Mouse (Mus musculus): ENCODE results near the gene 5730409E04Rik. TPM values are rescaled to one million over a fixed set of nuclear protein-coding genes. Genes with fewer than 3 reads are reported as not detected.

The 5730409E04Rik gene
- polyA plus RNA-seq, 1 experiment from 2014 or later = 11.6 TPM

- no peaks in the 10 kb centered on the region for H3K79me2 ChIP-seq (ENCODE audit: inconsistent target)
- 94% methylated on average over 17 of the region's 17 CpGs for WGBS (ENCODE audit: missing documents)
- H3K36me3 ChIP-seq (ENCODE audit: inconsistent target) = peaks cover 8% of the 10 kb centered on the region; the same call in 1 of the 2 replicates
- H3K27ac ChIP-seq = no peak overlapping the region
- H3K4me3 ChIP-seq (ENCODE audit: inconsistent target) = no peak overlapping the region
Measured at GRCm38 (mm10) chr4:126611991-126612390, 2.4 kb downstream of the 5730409E04Rik start.

- peaks cover 8% of the 10 kb centered on the region; the same call in 1 of the 2 replicates for H3K36me3 ChIP-seq (ENCODE audit: inconsistent target)
- WGBS (ENCODE audit: missing documents) = 80% methylated on average over 4 of the region's 4 CpGs
Measured at GRCm38 (mm10) chr4:126616312-126616711, 6.7 kb downstream of the 5730409E04Rik start.

GRCm38 (mm10) chr4:126619691-126620330, 10.2 kb downstream of the 5730409E04Rik start:
- no peaks in the 10 kb centered on the region for H3K36me3 ChIP-seq (ENCODE audit: inconsistent target)
- WGBS (ENCODE audit: missing documents) = 12% methylated on average over 33 of the region's 33 CpGs
- no peak overlapping the region for H3K4me3 ChIP-seq (ENCODE audit: inconsistent target)
- H3K79me2 ChIP-seq (ENCODE audit: inconsistent target) = no peaks in the 10 kb centered on the region
- no peak overlapping the region for H3K27ac ChIP-seq

More at GRCm38 (mm10) chr4:126616312-126616711, 6.7 kb downstream of the 5730409E04Rik start:
- no peak overlapping the region for H3K4me3 ChIP-seq (ENCODE audit: inconsistent target)
- H3K79me2 ChIP-seq (ENCODE audit: inconsistent target) = no peaks in the 10 kb centered on the region
- H3K27ac ChIP-seq = no peak overlapping the region

- WGBS (ENCODE audit: missing documents) = 17% methylated on average over 13 of the region's 13 CpGs
- H3K27ac ChIP-seq = no peak overlapping the region
- H3K36me3 ChIP-seq (ENCODE audit: inconsistent target) = no peaks in the 10 kb centered on the region
- H3K4me3 ChIP-seq (ENCODE audit: inconsistent target) = no peak overlapping the region
- H3K79me2 ChIP-seq (ENCODE audit: inconsistent target) = no peaks in the 10 kb centered on the region
Measured at GRCm38 (mm10) chr4:126620349-126620874, 10.8 kb downstream of the 5730409E04Rik start.

- Histone ChIP-seq H3K27ac (no peak overlapping the region), H3K4me3 (ENCODE audit: inconsistent target) (no peak overlapping the region), H3K36me3 (ENCODE audit: inconsistent target) (no peaks in the 10 kb centered on the region), H3K79me2 (ENCODE audit: inconsistent target) (no peaks in the 10 kb centered on the region)
- WGBS (ENCODE audit: missing documents) = 13% methylated on average over 23 of the region's 23 CpGs
Measured at GRCm38 (mm10) chr4:126627021-126627681, 17.5 kb downstream of the 5730409E04Rik start.

- H3K36me3 ChIP-seq (ENCODE audit: inconsistent target) = no peaks in the 10 kb centered on the region
- no peak overlapping the region for H3K4me3 ChIP-seq (ENCODE audit: inconsistent target)
- no peak overlapping the region for H3K27ac ChIP-seq
- no peaks in the 10 kb centered on the region for H3K79me2 ChIP-seq (ENCODE audit: inconsistent target)
- 38% methylated on average over 2 of the region's 2 CpGs for WGBS (ENCODE audit: missing documents)
Measured at GRCm38 (mm10) chr4:126631922-126632321, 22.3 kb downstream of the 5730409E04Rik start.

- Histone ChIP-seq H3K27ac (no peak overlapping the region), H3K79me2 (ENCODE audit: inconsistent target) (no peaks in the 10 kb centered on the region), H3K4me3 (ENCODE audit: inconsistent target) (no peak overlapping the region), H3K36me3 (ENCODE audit: inconsistent target) (no peaks in the 10 kb centered on the region)
- 65% methylated on average over 3 of the region's 3 CpGs for WGBS (ENCODE audit: missing documents)
Measured at GRCm38 (mm10) chr4:126632668-126633067, 23.1 kb downstream of the 5730409E04Rik start.

GRCm38 (mm10) chr4:126636330-126636729, 26.7 kb downstream of the 5730409E04Rik start:
- H3K36me3 ChIP-seq (ENCODE audit: inconsistent target) = no peaks in the 10 kb centered on the region
- no peaks in the 10 kb centered on the region for H3K79me2 ChIP-seq (ENCODE audit: inconsistent target)
- 43% methylated on average over 11 of the region's 11 CpGs for whole genome bisulfite sequencing (ENCODE audit: missing documents)
- H3K27ac ChIP-seq = no peak overlapping the region
- no peak overlapping the region for H3K4me3 ChIP-seq (ENCODE audit: inconsistent target)

- H3K4me3 ChIP-seq (ENCODE audit: inconsistent target) = no peak overlapping the region
- H3K79me2 ChIP-seq (ENCODE audit: inconsistent target) = no peaks in the 10 kb centered on the region
- H3K36me3 ChIP-seq (ENCODE audit: inconsistent target) = no peaks in the 10 kb centered on the region
- no peak overlapping the region for H3K27ac ChIP-seq
- 82% methylated on average over 4 of the region's 4 CpGs for WGBS (ENCODE audit: missing documents)
Measured at GRCm38 (mm10) chr4:126637446-126637845, 27.8 kb downstream of the 5730409E04Rik start.

GRCm38 (mm10) chr4:126639339-126639738, 29.7 kb downstream of the 5730409E04Rik start:
- 59% methylated on average over 5 of the region's 7 CpGs for WGBS (ENCODE audit: missing documents)
- Histone ChIP-seq H3K27ac (no peak overlapping the region), H3K4me3 (ENCODE audit: inconsistent target) (no peak overlapping the region), H3K79me2 (ENCODE audit: inconsistent target) (no peaks in the 10 kb centered on the region), H3K36me3 (ENCODE audit: inconsistent target) (no peaks in the 10 kb centered on the region)

GRCm38 (mm10) chr4:126641901-126642300, 32.3 kb downstream of the 5730409E04Rik start:
- WGBS (ENCODE audit: missing documents) = 51% methylated on average over 9 of the region's 9 CpGs
- H3K4me3 ChIP-seq (ENCODE audit: inconsistent target) = no peak overlapping the region

GRCm38 (mm10) chr4:126643815-126644214, 34.2 kb downstream of the 5730409E04Rik start:
- H3K27ac ChIP-seq = no peak overlapping the region
- H3K79me2 ChIP-seq (ENCODE audit: inconsistent target) = no peaks in the 10 kb centered on the region
- 65% methylated on average over 4 of the region's 4 CpGs for WGBS (ENCODE audit: missing documents)
- no peaks in the 10 kb centered on the region for H3K36me3 ChIP-seq (ENCODE audit: inconsistent target)
- no peak overlapping the region for H3K4me3 ChIP-seq (ENCODE audit: inconsistent target)

More at GRCm38 (mm10) chr4:126641901-126642300, 32.3 kb downstream of the 5730409E04Rik start:
- Histone ChIP-seq H3K79me2 (ENCODE audit: inconsistent target) (no peaks in the 10 kb centered on the region), H3K27ac (no peak overlapping the region), H3K36me3 (ENCODE audit: inconsistent target) (no peaks in the 10 kb centered on the region)

- Histone ChIP-seq H3K36me3 (ENCODE audit: inconsistent target) (no peaks in the 10 kb centered on the region), H3K27ac (no peak overlapping the region), H3K4me3 (ENCODE audit: inconsistent target) (no peak overlapping the region), H3K79me2 (ENCODE audit: inconsistent target) (no peaks in the 10 kb centered on the region)
- 89% methylated on average over 10 of the region's 10 CpGs for WGBS (ENCODE audit: missing documents)
Measured at GRCm38 (mm10) chr4:126644333-126644963, 34.8 kb downstream of the 5730409E04Rik start.

- Histone ChIP-seq H3K79me2 (ENCODE audit: inconsistent target) (no peaks in the 10 kb centered on the region), H3K27ac (no peak overlapping the region), H3K4me3 (ENCODE audit: inconsistent target) (no peak overlapping the region), H3K36me3 (ENCODE audit: inconsistent target) (no peaks in the 10 kb centered on the region)
- WGBS (ENCODE audit: missing documents) = 75% methylated on average over 23 of the region's 24 CpGs
Measured at GRCm38 (mm10) chr4:126647996-126648910, 38.6 kb downstream of the 5730409E04Rik start.

All from macrophage (primary cell).